Mouse (Mus musculus): Measurements from ENCODE around the gene Slbp.

DNA sequence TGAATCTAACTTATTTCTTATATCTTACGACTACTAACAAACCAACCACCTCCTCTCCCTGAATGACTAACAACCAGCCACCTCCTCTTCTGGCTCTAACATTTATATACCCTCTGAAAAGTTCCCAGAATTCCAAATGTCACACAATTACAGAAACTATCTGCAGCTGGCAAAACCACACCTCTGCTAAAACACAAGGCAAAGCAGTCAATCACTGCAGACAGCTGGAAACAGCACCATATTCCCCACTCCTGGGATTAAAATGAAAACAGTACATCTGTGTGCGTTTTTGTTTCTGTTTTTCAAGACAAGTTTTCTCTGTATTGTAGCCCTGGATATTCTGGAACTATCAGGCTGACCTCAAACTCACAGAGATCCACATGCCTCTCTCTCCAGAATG is 29.7 kb downstream of the Slbp start:
- TF ChIP-seq CTCF (IDR thresholded peaks at IDR 0.05; ENCODE audit: control insufficient read depth, insufficient read depth, insufficient read length) (no peak), MYOD1 (IDR thresholded peaks at IDR 0.05; ENCODE audit: control insufficient read depth, insufficient read length, low read depth) (no peak), MAX (IDR thresholded peaks at IDR 0.05) (no peak), USF1 (IDR thresholded peaks at IDR 0.05; ENCODE audit: low read depth) (no peak)
